Mouse (Mus musculus) brain, embryonic 18.5 days (tissue): ENCODE results near the gene Ace.

ENCODE experiments used
- DNase-seq: peaks from one replicate; pipeline ENCODE4 v3.0.0-alpha.2; 2012; ENCODE audit warnings: low read depth, low spot score

The Ace gene

GRCm38 (mm10) chr11:105946694-105947154, 21.0 kb upstream of the Ace start:
- no peak for DNase-seq

GRCm38 (mm10) chr11:105948255-105948654, 19.5 kb upstream of the Ace start:
- DNase-seq = no peak

DNA sequence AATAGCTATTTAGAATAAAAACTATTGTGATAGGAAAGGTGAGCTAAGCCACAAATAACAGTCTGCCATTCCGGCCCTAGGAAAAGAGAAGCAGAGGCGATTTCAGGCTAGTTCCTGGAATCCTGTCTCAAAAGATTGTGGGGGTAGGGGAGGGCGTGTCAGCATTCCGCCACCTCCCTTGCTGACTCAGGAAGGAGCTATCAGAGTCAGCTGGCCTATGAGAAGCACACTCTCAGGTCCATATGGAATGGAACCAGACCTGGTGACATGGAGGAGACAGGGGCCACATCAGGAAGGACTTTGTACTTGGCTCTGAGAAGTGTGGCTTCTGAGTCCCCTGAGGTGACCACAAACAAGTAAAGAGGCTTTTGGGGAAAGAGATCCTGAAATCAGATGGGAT, 17.2 kb upstream of the Ace start:
- DNase-seq = no peak

DNA sequence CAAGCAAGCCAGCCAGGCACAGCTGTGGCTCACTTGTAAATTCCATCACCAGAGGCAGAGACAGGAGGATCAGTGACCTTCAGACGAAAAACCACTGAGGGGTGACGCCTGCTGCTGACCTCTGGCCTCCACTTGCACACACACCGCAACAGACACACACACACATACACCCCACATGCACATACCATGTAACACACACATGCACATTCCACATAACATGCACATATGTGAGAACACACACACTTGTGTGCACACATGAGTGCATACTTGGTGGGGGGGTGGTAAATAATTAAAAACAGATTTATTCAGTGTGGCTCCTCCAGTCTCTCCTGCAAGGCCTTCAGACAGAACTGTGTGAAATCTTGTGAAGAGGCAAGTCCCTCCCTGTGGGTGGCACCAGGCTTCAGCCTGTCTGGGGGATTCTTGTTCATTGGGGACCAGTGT, 16.1 kb upstream of the Ace start:
- no peak for DNase-seq

DNA sequence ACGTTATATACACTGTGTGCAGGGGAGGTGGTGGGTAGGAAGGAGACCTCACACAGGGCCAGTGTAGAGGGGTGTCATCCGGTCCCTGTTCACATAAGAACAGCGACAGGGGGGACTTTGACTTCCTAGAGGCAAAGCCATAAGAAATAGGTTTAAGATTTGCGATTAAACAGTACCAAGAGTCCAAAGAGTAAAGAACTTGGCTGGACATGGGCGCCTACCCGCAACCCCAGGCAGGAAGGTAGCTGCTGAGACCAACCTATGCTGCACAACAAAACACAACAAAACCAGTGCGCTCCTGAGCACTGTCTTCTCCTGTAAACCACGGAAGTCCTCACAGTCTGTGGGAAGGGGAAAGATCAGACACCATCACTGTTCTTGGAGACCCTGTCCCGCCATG, 15.6 kb upstream of the Ace start:
- DNase-seq = no peak

DNA sequence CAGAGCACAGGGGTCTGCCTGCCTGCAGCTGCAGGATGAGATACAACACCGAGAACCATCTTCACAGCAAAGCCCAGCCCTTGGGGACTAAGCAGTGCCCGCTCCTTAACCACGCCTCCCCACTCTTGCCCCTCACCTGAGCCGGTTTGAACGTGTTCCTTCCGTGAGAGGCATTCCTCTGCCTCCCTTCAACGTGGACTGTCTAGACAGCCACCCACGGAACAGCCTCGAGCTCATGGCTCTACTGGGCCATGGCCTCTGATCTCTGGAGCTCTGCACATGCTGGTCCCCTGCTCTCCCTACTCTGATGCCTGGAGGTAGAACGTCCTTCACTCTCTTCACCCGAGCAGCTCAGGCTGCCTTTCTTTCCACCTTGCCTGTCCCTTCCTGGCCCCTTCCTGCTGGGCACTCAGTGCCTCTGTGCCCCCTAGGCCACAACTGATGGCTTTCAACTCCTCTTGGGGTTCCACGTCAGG, 14.8 kb upstream of the Ace start, which contains the start of gene Cyb561:
TSS of gene Cyb561 (minus strand) at position 426 of the 476 bp plus-strand sequence.
- DNase-seq = no peak

DNA sequence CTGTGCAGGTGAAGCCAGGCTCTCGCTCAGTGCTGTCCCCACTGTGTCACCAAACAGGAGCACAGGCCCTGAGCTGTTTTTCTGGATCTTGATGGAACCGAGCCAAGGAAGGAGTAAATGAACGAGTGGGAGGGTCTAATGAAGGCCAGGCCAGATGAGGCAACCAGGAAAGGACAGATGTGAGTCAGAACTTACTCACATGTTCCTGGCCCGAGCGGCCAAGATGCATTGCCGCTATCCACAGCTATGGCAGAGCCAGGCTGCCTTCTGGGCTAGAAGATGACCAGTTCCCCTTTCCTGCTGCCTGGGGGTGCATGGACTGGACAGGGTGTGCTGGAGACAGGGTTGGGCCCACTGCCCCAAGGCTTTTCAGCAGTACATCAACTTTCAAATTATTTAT, 14.3 kb upstream of the Ace start:
- no peak for DNase-seq

DNA sequence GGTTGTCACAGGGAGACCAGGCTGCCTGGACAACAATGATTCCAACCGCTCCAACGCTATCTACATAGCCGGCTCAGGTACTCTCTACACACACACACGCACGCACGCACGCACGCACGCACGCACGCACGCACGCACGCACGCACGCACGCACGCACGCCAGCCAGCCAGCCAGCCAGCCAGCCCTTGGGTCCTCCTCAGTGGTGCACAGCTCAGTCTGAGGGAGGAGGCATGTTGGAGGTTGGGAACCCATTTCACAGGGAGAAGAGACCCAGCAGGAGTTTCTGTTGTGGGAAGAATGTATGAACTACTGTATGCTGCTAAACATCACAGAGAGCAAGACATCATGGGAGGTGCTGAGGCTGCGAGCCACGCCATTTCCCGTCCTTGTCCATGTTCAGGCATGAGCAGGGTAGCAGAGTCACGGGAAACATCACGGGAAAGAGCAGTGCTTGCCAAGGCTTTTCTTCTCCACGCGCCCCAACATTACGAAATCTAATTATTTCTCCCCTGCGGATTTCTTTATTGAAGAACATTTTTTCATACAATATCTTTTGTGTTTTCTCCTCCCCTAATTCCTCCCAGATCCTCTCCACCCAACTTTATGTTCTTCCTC, 11.8 kb upstream of the Ace start:
- no peak for DNase-seq

- DNase-seq = no peak
Measured at GRCm38 (mm10) chr11:105957501-105957900, 10.2 kb upstream of the Ace start.

- no peak for DNase-seq
Measured at GRCm38 (mm10) chr11:105958566-105958965, 9.2 kb upstream of the Ace start.

DNA sequence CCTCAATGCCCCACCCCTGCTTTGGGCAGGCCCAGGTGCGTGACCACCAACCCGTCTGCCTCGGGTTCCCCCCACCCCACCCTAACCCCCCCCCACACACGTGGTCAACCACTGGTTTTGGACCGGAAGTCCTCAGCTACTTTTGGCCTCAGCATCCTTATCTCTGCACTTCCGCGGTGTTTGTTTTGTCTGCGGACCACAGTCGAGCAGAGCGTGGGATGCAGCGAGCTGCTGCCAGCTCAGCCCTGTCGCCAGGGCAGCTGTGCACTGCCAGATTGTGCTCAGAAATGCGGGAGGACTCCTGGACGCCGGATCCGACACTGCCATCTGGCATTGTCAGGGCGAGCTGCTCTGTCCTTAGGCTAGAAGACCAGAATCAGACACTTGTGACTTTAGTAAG, 8.4 kb upstream of the Ace start:
- DNase-seq = no peak

GRCm38 (mm10) chr11:105964691-105965090, 3.1 kb upstream of the Ace start:
- no peak for DNase-seq

DNA sequence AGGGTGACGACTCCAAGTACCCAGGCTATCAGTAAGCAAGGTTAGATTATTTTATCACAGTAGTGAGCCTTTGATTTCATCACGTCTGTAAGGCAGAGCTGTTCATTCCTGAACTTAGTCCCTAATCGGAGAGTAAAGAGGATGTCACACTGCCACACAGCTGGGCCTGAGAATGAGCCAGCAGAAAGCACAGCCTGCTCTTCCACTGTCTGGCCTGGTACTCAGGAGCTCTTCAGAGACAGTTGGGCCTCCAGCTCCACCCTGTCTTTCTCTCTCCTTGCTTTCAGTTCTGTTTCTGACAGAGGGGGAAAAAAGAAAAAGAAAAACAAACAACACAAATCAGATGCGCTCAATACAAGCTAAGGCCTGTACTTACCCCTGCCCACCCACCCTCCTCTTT, 1.5 kb upstream of the Ace start:
- no peak for DNase-seq

DNA sequence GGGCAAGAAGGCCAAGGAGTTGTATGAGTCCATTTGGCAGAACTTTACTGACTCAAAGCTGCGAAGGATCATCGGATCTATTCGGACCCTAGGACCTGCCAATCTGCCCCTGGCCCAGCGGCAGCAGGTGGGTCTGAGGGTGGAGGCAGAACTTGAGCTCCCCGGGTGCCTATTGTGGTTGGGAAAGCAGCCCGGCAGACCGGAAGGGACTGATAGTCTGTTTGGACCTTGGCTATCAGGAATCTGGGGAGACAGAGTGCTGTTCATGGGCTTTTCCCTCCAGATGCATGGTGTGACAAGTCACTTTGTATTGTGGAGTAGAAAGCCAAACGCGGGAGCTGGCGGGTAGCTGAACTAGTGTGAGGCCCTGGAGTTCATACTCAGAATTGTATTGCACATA, 1.2 kb downstream of the Ace start:
- no peak for DNase-seq

DNA sequence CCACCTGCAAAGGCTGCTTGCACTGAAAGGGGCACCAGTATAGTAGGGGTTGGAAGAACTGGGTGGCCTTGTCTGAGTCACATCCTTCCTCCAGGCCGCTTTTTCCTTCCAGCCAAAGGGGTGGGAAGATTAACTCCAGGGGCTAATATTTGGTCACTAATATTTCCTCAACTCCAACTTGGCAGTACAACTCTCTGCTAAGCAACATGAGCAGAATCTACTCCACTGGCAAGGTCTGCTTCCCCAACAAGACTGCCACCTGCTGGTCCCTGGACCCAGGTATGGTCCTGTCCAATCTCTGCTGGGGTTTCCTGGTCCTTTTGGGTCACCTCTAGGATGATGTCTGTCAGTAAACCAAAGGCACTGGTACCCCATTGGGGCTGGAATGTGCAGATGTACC, 1.8 kb downstream of the Ace start:
- no peak for DNase-seq

GRCm38 (mm10) chr11:105974593-105974992, 6.8 kb downstream of the Ace start:
- DNase-seq = no peak

DNA sequence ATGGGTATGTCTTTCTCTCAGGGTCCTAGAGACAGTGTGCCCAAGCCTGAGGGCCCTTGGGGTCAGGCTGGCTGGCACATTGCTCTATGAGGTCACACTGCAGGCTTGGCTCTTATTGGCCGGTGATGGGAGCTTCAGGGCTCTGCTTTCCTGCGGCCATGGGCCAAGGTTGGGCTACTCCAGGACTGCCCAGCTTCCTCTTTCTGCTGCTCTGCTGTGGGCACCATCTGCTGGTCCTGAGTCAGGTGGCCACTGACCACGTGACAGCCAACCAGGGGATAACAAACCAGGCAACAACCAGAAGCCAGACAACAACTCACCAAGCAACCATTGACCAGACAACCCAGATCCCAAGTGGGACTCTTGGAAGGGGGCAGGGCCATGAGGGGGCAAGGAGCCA, 7.3 kb downstream of the Ace start:
- DNase-seq = no peak

GRCm38 (mm10) chr11:105975636-105976035, 7.9 kb downstream of the Ace start:
- no peak for DNase-seq

GRCm38 (mm10) chr11:105978232-105978631, 10.5 kb downstream of the Ace start:
- no peak for DNase-seq

GRCm38 (mm10) chr11:105978634-105979033, 10.9 kb downstream of the Ace start:
- DNase-seq = no peak

GRCm38 (mm10) chr11:105984452-105984851, 16.7 kb downstream of the Ace start:
- no peak for DNase-seq

GRCm38 (mm10) chr11:105987446-105987845, 19.7 kb downstream of the Ace start:
- no peak for DNase-seq

DNA sequence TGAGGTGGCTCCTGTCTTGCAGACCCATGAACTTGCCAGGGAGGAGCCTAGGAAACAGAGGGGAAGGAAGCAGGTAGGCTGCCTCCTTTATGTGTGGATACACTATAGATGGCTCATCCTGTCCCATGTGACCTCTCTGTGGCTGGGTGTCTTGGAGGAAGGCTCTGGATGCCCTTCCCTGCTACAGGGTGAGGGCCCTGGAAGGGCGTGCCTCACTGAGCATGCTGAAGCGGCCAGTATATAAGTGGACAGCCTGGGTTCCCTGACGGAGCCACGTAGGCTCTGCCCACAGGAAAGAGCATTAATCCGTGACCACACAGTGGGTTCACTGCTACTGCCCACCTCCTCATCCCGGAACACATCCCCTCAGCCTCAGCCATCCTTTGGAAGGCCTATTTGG, 21.7 kb downstream of the Ace start:
- DNase-seq = no peak

GRCm38 (mm10) chr11:105990231-105990630, 22.5 kb downstream of the Ace start:
- DNase-seq = no peak
